26 mouse cellular contexts compared by ENCODE assay signal in genomic region chr16:35539041-35539440, GRCm38 (mm10). TPM values are rescaled to one million over a fixed set of nuclear protein-coding genes. Genes with fewer than 3 reads are reported as not detected.
DNase-seq lines count a peak whose midpoint lies in the region; ATAC-seq lines count a peak whose summit lies in the region.
"Had no signal": no experiment of that assay in that cellular context is flagged by ENCODE, and none has a peak within 500 bp of the region (broad histone marks: within the 10 kb centered on the region; RNA-seq: fewer than 3 reads in every experiment).

No protein-coding gene starts in this region.

- H3K27ac ChIP-seq in kidney, embryonic 15.5 days: no peak overlapping the region
- H3K27ac ChIP-seq: embryonic facial prominence, embryonic 10.5 days; embryonic facial prominence, embryonic 13.5 days; forebrain, embryonic 12.5 days; forebrain, embryonic 15.5 days; hindbrain, embryonic 12.5 days; hindbrain, embryonic 15.5 days had no signal

- peaks cover 35% of the 10 kb centered on the region for H3K4me1 ChIP-seq in kidney, embryonic 15.5 days

- no peak for ATAC-seq in kidney, embryonic 15.5 days (replicated peaks; ENCODE audit: low FRiP score)
- ATAC-seq: forebrain, embryonic 15.5 days; Patski had no signal

- no peaks in the 10 kb centered on the region for H3K36me3 ChIP-seq in kidney, embryonic 15.5 days
- H3K36me3 ChIP-seq: embryonic facial prominence, embryonic 10.5 days; embryonic facial prominence, embryonic 13.5 days; forebrain, embryonic 15.5 days; G1E; hindbrain, embryonic 12.5 days; hindbrain, embryonic 15.5 days had no signal

- no peak overlapping the region for H3K4me3 ChIP-seq in kidney, embryonic 15.5 days (replicated peaks)
- H3K4me3 ChIP-seq: embryonic facial prominence, embryonic 10.5 days; embryonic facial prominence, embryonic 13.5 days; erythroblast, embryonic 14.5 days; forebrain, embryonic 12.5 days; forebrain, embryonic 15.5 days; hindbrain, embryonic 12.5 days; hindbrain, embryonic 15.5 days had no signal

- no peak overlapping the region for H3K9ac ChIP-seq in kidney, embryonic 15.5 days
- H3K9ac ChIP-seq: embryonic facial prominence, embryonic 13.5 days; forebrain, embryonic 12.5 days; forebrain, embryonic 15.5 days; hindbrain, embryonic 12.5 days; hindbrain, embryonic 15.5 days had no signal

- DNase-seq in heart, adult 11 months: peak; percentile 85
- DNase-seq in heart, adult 18-20 months: no peak
- DNase-seq in kidney, adult 8-10 months: peak; percentile 9 to 22
- DNase-seq in kidney, postnatal 25 days: peak; percentile 32 to 55
- DNase-seq in kidney, postnatal 4 days: no peak
- DNase-seq: adrenal gland, postnatal 10 days; B cell, adult 2 months; cerebellum, adult 11-12 months; cerebellum, adult 8-10 months; cerebellum, postnatal 10 days; cerebellum, postnatal 36 days; embryo, embryonic 11 days; gastrocnemius, postnatal 25 days had no signal

- H3K9me3 ChIP-seq in kidney, embryonic 15.5 days (replicated peaks): no peaks in the 10 kb centered on the region
- H3K9me3 ChIP-seq: embryonic facial prominence, embryonic 10.5 days; embryonic facial prominence, embryonic 13.5 days; forebrain, embryonic 12.5 days; forebrain, embryonic 15.5 days; hindbrain, embryonic 12.5 days; hindbrain, embryonic 15.5 days had no signal

- 49% methylated on average over 10 of the region's 10 CpGs for WGBS in kidney, embryonic 15.5 days

- no peak overlapping the region for H3K4me2 ChIP-seq in kidney, embryonic 15.5 days
- H3K4me2 ChIP-seq: embryonic facial prominence, embryonic 13.5 days; forebrain, embryonic 15.5 days; heart, embryonic 11.5 days had no signal

- peaks cover 80% of the 10 kb centered on the region for H3K27me3 ChIP-seq in kidney, embryonic 15.5 days
- H3K27me3 ChIP-seq: hindbrain, embryonic 15.5 days had no signal

RNA-seq across cellular contexts. Expression of gene Sema5b, which starts 1.9 kb away (rescaled TPM):
- 1 to 10 TPM; 3.2 to 3.8 TPM for total RNA-seq in heart, adult 18-20 months (2021)
- 6.2 and 6.8 TPM in 2 replicates for polyA plus RNA-seq in kidney, embryonic 15.5 days (2015; fragmentation: Nextera tagmentation; extraction: Ambion mirVana)
- total RNA-seq: hematopoietic stem cell, adult 5-6 weeks had no signal
- polyA plus RNA-seq: G1E had no signal

RNA-seq across cellular contexts. Expression of gene Pdia5, which starts 48.4 kb away (rescaled TPM):
- 1 to 10 TPM; 4.6 to 4.9 TPM for total RNA-seq in heart, adult 18-20 months (2021)
- 49.4 and 52.8 TPM in 2 replicates for polyA plus RNA-seq in kidney, embryonic 15.5 days (2015; fragmentation: Nextera tagmentation; extraction: Ambion mirVana)
- total RNA-seq: CH12.LX, G1E had no signal
- polyA plus RNA-seq: G1E had no signal

Comparison
In these comparisons a context has a peak if more than half of its experiments do, and no peak if none do; other contexts are left out.
1. DNase-seq: peak in heart, adult 11 months (single experiment), kidney, adult 8-10 months (2 of 2) and kidney, postnatal 25 days (2 of 2); none in heart, adult 18-20 months (0 of 2) and kidney, postnatal 4 days (0 of 2).